9 mouse cellular contexts compared by ENCODE assay signal in genomic region chr5:122393887-122394286, GRCm38 (mm10). TPM values are rescaled to one million over a fixed set of nuclear protein-coding genes. Genes with fewer than 3 reads are reported as not detected.
A peak's percentile ranks its signal among the peaks of the same experiment; 100 is the strongest.
DNase-seq lines count a peak whose midpoint lies in the region; ATAC-seq and TF ChIP-seq lines count a peak whose summit lies in the region.
"Had no signal": no experiment of that assay in that cellular context is flagged by ENCODE, and none has a peak within 500 bp of the region (broad histone marks: within the 10 kb centered on the region; RNA-seq: fewer than 3 reads in every experiment).

No protein-coding gene starts in this region.

- WGBS in heart, adult 2 months: 55% methylated on average over 2 of the region's 2 CpGs
- WGBS in bone marrow, adult 2 months: 38% methylated on average over 2 of the region's 2 CpGs

- TF ChIP-seq POLR2A in heart, adult 2 months (IDR thresholded peaks at IDR 0.05; ENCODE audit: insufficient read depth, low read depth, low read length): no peak
- TF ChIP-seq POLR2A in bone marrow, adult 2 months (IDR thresholded peaks at IDR 0.05; ENCODE audit: borderline replicate concordance, control insufficient read depth, low read depth, low read length): no peak

- H3K9ac ChIP-seq in heart, adult 2 months (ENCODE audit: low read depth, low read length): no peak overlapping the region

- no peak overlapping the region for H3K4me3 ChIP-seq in heart, adult 2 months
- H3K4me3 ChIP-seq in bone marrow, adult 2 months (replicated peaks; ENCODE audit: control insufficient read depth, low read depth, low read length): no peak overlapping the region
- H3K4me3 ChIP-seq: midbrain, embryonic 12.5 days had no signal

- DNase-seq in heart, adult 2 months: peak; percentile 67 to 78
- no peak for DNase-seq in heart, postnatal 25 days (ENCODE audit: low spot score)
- peak; percentile 89 for DNase-seq in CD4-positive, CD25-positive, alpha-beta regulatory T cell, adult 2 months (ENCODE audit: low read depth, low spot score)
- DNase-seq in kidney, postnatal 4 days: peak; percentile 90 to 91
- DNase-seq in spleen, postnatal 14 days (ENCODE audit: low spot score in 2 of 2): peak; percentile 62 to 79

- ATAC-seq in erythroblast, adult 5-6 weeks (replicated peaks; ENCODE audit: low FRiP score, poor library complexity, severe bottlenecking): peak; percentile 71
- peak; percentile 55 for ATAC-seq in megakaryocyte, adult 5-6 weeks (ENCODE audit: poor library complexity, severe bottlenecking)

- H3K79me2 ChIP-seq in heart, adult 2 months (replicated peaks; ENCODE audit: control insufficient read depth, insufficient read depth, low read length): peaks cover 10% of the 10 kb centered on the region; the same call in 1 of the 2 replicates

- no peak overlapping the region for H3K27ac ChIP-seq in heart, adult 2 months
- H3K27ac ChIP-seq in bone marrow, adult 2 months (ENCODE audit: control insufficient read depth, insufficient read depth, low read depth, low read length, poor library complexity): no peak overlapping the region
- H3K27ac ChIP-seq: midbrain, embryonic 12.5 days had no signal

- intact Hi-C loops in heart, adult 2 months (cut with DNase I): loop anchor here (5.0 kb wide), 1 partner anchor 127 kb away; no protein-coding TSS in a partner anchor
- intact Hi-C loops in heart, postnatal 25 days (cut with DNase I): loop anchor here (5.0 kb wide), 1 partner anchor 127 kb away; no protein-coding TSS in a partner anchor

- H3K4me1 ChIP-seq in heart, adult 2 months (ENCODE audit: control insufficient read depth, insufficient read depth, low read length): peaks cover 11% of the 10 kb centered on the region
- peaks cover 9% of the 10 kb centered on the region; the same call in 1 of the 2 replicates for H3K4me1 ChIP-seq in bone marrow, adult 2 months (ENCODE audit: control insufficient read depth, insufficient read depth, low read length)

- H3K27me3 ChIP-seq in heart, adult 2 months (ENCODE audit: control insufficient read depth, insufficient read depth, low read length): no peaks in the 10 kb centered on the region
- H3K27me3 ChIP-seq: midbrain, embryonic 12.5 days had no signal

- peaks cover 11% of the 10 kb centered on the region for H3K36me3 ChIP-seq in heart, adult 2 months (ENCODE audit: control insufficient read depth, insufficient read depth, low read length)

- TF ChIP-seq CTCF in heart, adult 2 months (IDR thresholded peaks at IDR 0.05): peak; percentile 85
- TF ChIP-seq CTCF in bone marrow, adult 2 months (IDR thresholded peaks at IDR 0.05; ENCODE audit: control insufficient read depth, insufficient read depth, low read length): peak; percentile 80

- 0 out of 2 replicates have a peak, but pooled peaks have one; percentile 19 for TF ChIP-seq EP300 in heart, adult 2 months (IDR thresholded peaks at IDR 0.05; ENCODE audit: insufficient read depth, low read depth, low read length)

RNA-seq across cellular contexts. Expression of gene Arpc3, which starts 2.2 kb away (rescaled TPM):
- total RNA-seq in heart, adult 2 months (2021): 10 to 100 TPM; 91.5 to 98.7 TPM
- 89.6 and 97.1 TPM in 2 replicates for polyA plus RNA-seq in heart, adult 2 months (2012; rRNA removed)
- total RNA-seq in heart, postnatal 25 days (2021): 10 to 100 TPM; 93.0 to 94.1 TPM
- polyA plus RNA-seq in bone marrow, adult 2 months (2011; ENCODE audit: insufficient read depth, insufficient read length, low replicate concordance, missing spikeins): 280 and 397 TPM in 2 replicates
- 98.4 and 108 TPM in 2 replicates for total RNA-seq in erythroblast, adult 5-6 weeks (2015; ENCODE audit: low replicate concordance)
- total RNA-seq in erythroblast, adult 5-6 weeks (2017; ENCODE audit: low replicate concordance): 220 and 303 TPM in 2 replicates
- 319 and 422 TPM in 2 replicates for total RNA-seq in megakaryocyte, adult 5-6 weeks (2015)
- total RNA-seq in megakaryocyte, adult 5-6 weeks (2017): 1,374 and 1,550 TPM in 2 replicates

RNA-seq across cellular contexts. Expression of gene Fam216a, which starts 21.7 kb away (rescaled TPM):
- total RNA-seq in heart, adult 2 months (2021): 10 to 100 TPM; 11.1 to 12.3 TPM
- polyA plus RNA-seq in heart, adult 2 months (2012; rRNA removed): 10.7 and 15.3 TPM in 2 replicates
- 10 to 100 TPM; 11.3 to 15.6 TPM for total RNA-seq in heart, postnatal 25 days (2021)
- 14.6 and 16.4 TPM in 2 replicates for polyA plus RNA-seq in bone marrow, adult 2 months (2011; ENCODE audit: insufficient read depth, insufficient read length, low replicate concordance, missing spikeins)
- total RNA-seq in erythroblast, adult 5-6 weeks (2015; ENCODE audit: low replicate concordance): 6.5 and 9.0 TPM in 2 replicates
- total RNA-seq in erythroblast, adult 5-6 weeks (2017; ENCODE audit: low replicate concordance): 5.9 and 6.4 TPM in 2 replicates
- 7.2 and 7.6 TPM in 2 replicates for total RNA-seq in megakaryocyte, adult 5-6 weeks (2015)
- total RNA-seq in megakaryocyte, adult 5-6 weeks (2017): 9.4 and 10.5 TPM in 2 replicates

RNA-seq across cellular contexts. Expression of gene Gpn3, which starts 22.2 kb away (rescaled TPM):
- total RNA-seq in heart, adult 2 months (2021): 10 to 100 TPM; 23.5 to 28.0 TPM
- polyA plus RNA-seq in heart, adult 2 months (2012; rRNA removed): 19.2 and 19.8 TPM in 2 replicates
- 10 to 100 TPM; 22.9 to 26.6 TPM for total RNA-seq in heart, postnatal 25 days (2021)
- 12.9 and 16.1 TPM in 2 replicates for polyA plus RNA-seq in bone marrow, adult 2 months (2011; ENCODE audit: insufficient read depth, insufficient read length, low replicate concordance, missing spikeins)
- 21.1 and 35.9 TPM in 2 replicates for total RNA-seq in erythroblast, adult 5-6 weeks (2015; ENCODE audit: low replicate concordance)
- total RNA-seq in erythroblast, adult 5-6 weeks (2017; ENCODE audit: low replicate concordance): 25.0 and 53.7 TPM in 2 replicates
- total RNA-seq in megakaryocyte, adult 5-6 weeks (2015): 27.0 and 32.5 TPM in 2 replicates
- total RNA-seq in megakaryocyte, adult 5-6 weeks (2017): 18.5 and 19.7 TPM in 2 replicates

RNA-seq across cellular contexts. Expression of gene Anapc7, which starts 27.6 kb away (rescaled TPM):
- total RNA-seq in heart, adult 2 months (2021): 10 to 100 TPM; 25.9 to 27.1 TPM
- 23.2 and 25.4 TPM in 2 replicates for polyA plus RNA-seq in heart, adult 2 months (2012; rRNA removed)
- total RNA-seq in heart, postnatal 25 days (2021): 10 to 100 TPM; 27.3 to 28.1 TPM
- polyA plus RNA-seq in bone marrow, adult 2 months (2011; ENCODE audit: insufficient read depth, insufficient read length, low replicate concordance, missing spikeins): 17.7 and 17.8 TPM in 2 replicates
- 13.2 and 14.6 TPM in 2 replicates for total RNA-seq in erythroblast, adult 5-6 weeks (2015; ENCODE audit: low replicate concordance)
- 15.9 and 16.3 TPM in 2 replicates for total RNA-seq in erythroblast, adult 5-6 weeks (2017; ENCODE audit: low replicate concordance)
- total RNA-seq in megakaryocyte, adult 5-6 weeks (2015): 16.0 and 16.4 TPM in 2 replicates
- total RNA-seq in megakaryocyte, adult 5-6 weeks (2017): 18.3 and 28.9 TPM in 2 replicates

RNA-seq across cellular contexts. Expression of gene Vps29, which starts 39.7 kb away (rescaled TPM):
- total RNA-seq in heart, adult 2 months (2021): 10 to 100 TPM; 85.4 to 91.4 TPM
- polyA plus RNA-seq in heart, adult 2 months (2012; rRNA removed): 39.2 and 70.9 TPM in 2 replicates
- 10 to 100 TPM; 82.6 to 89.5 TPM for total RNA-seq in heart, postnatal 25 days (2021)
- 32.0 and 34.8 TPM in 2 replicates for polyA plus RNA-seq in bone marrow, adult 2 months (2011; ENCODE audit: insufficient read depth, insufficient read length, low replicate concordance, missing spikeins)
- 43.9 and 44.2 TPM in 2 replicates for total RNA-seq in erythroblast, adult 5-6 weeks (2015; ENCODE audit: low replicate concordance)
- 19.8 and 23.4 TPM in 2 replicates for total RNA-seq in erythroblast, adult 5-6 weeks (2017; ENCODE audit: low replicate concordance)
- 131 and 151 TPM in 2 replicates for total RNA-seq in megakaryocyte, adult 5-6 weeks (2015)
- total RNA-seq in megakaryocyte, adult 5-6 weeks (2017): 83.5 and 101 TPM in 2 replicates
